Mouse (Mus musculus) olfactory bulb, adult 2 months (tissue): ENCODE results near the gene Lypd6b.

Experiments used
- CTCF ChIP-seq: fragments of 200-500 bp; IDR thresholded peaks from 2 replicates; pipeline ENCODE4 v1.5.1; 2012; ENCODE audit warnings: low read depth, mild to moderate bottlenecking, low read length, moderate library complexity; ENCODE audit not compliant: insufficient read depth
- POLR2A ChIP-seq: fragments of 200-500 bp; IDR thresholded peaks from 2 replicates; pipeline ENCODE4 v1.6.1; 2012; ENCODE audit warnings: mild to moderate bottlenecking, low read depth, low read length, moderate library complexity; ENCODE audit not compliant: insufficient read depth

GRCm38 (mm10) chr2:49964899-49965298 lies 177.4 kb downstream of the Lypd6b start:
- TF ChIP-seq POLR2A (no peak), CTCF (no peak)
